Mouse (Mus musculus): ENCODE results near the gene Fam117a. TPM values are rescaled to one million over a fixed set of nuclear protein-coding genes. Genes with fewer than 3 reads are reported as not detected.

Gene Fam117a
- polyA plus RNA-seq, 1 experiment from 2014 or later, result 3.0 TPM

GRCm38 (mm10) chr11:95354228-95354944, 17.6 kb downstream of the Fam117a start:
- 89% methylated on average over 14 of the region's 14 CpGs for whole genome bisulfite sequencing
- no peak for ATAC-seq
- Histone ChIP-seq H3K4me3 (ENCODE audit: low read length) (no peak overlapping the region), H3K9me3 (ENCODE audit: control insufficient read depth, low read length) (no peaks in the 10 kb centered on the region), H3K4me2 (ENCODE audit: low read length) (no peak overlapping the region), H3K9ac (ENCODE audit: low read depth, low read length) (no peak overlapping the region), H3K27ac (ENCODE audit: low read depth, low read length) (no peak overlapping the region), H3K36me3 (ENCODE audit: control insufficient read depth, insufficient read depth, low read length) (no peaks in the 10 kb centered on the region), H3K27me3 (replicated peaks; ENCODE audit: control insufficient read depth, insufficient read depth, low read length) (no peaks in the 10 kb centered on the region), H3K4me1 (ENCODE audit: control insufficient read depth, insufficient read depth, low read depth, low read length) (peaks cover 4% of the 10 kb centered on the region)

- no peak for ATAC-seq
- no peaks in the 10 kb centered on the region for H3K27me3 ChIP-seq (replicated peaks; ENCODE audit: control insufficient read depth, insufficient read depth, low read length)
- H3K4me3 ChIP-seq (ENCODE audit: low read length), result no peak overlapping the region
- WGBS, result 88% methylated on average over 12 of the region's 12 CpGs
- H3K9me3 ChIP-seq (ENCODE audit: control insufficient read depth, low read length), result no peaks in the 10 kb centered on the region
- H3K9ac ChIP-seq (ENCODE audit: low read depth, low read length), result no peak overlapping the region
- no peaks in the 10 kb centered on the region for H3K36me3 ChIP-seq (ENCODE audit: control insufficient read depth, insufficient read depth, low read length)
- no peak overlapping the region for H3K4me2 ChIP-seq (ENCODE audit: low read length)
- H3K4me1 ChIP-seq (ENCODE audit: control insufficient read depth, insufficient read depth, low read depth, low read length), result peaks cover 4% of the 10 kb centered on the region
- H3K27ac ChIP-seq (ENCODE audit: low read depth, low read length), result no peak overlapping the region
Measured at GRCm38 (mm10) chr11:95354945-95355660, 18.3 kb downstream of the Fam117a start.

GRCm38 (mm10) chr11:95355661-95356011, 18.8 kb downstream of the Fam117a start:
- Histone ChIP-seq H3K9ac (ENCODE audit: low read depth, low read length) (no peak overlapping the region), H3K9me3 (ENCODE audit: control insufficient read depth, low read length) (no peaks in the 10 kb centered on the region), H3K4me3 (ENCODE audit: low read length) (no peak overlapping the region), H3K27me3 (replicated peaks; ENCODE audit: control insufficient read depth, insufficient read depth, low read length) (no peaks in the 10 kb centered on the region), H3K36me3 (ENCODE audit: control insufficient read depth, insufficient read depth, low read length) (no peaks in the 10 kb centered on the region), H3K27ac (ENCODE audit: low read depth, low read length) (no peak overlapping the region), H3K4me2 (ENCODE audit: low read length) (no peak overlapping the region), H3K4me1 (ENCODE audit: control insufficient read depth, insufficient read depth, low read depth, low read length) (peaks cover 4% of the 10 kb centered on the region)
- ATAC-seq, result no peak
- WGBS, result 89% methylated on average over 5 of the region's 5 CpGs

GRCm38 (mm10) chr11:95356039-95356438, 19.2 kb downstream of the Fam117a start:
- H3K4me2 ChIP-seq (ENCODE audit: low read length), result no peak overlapping the region
- 92% methylated on average over 7 of the region's 7 CpGs for WGBS
- no peaks in the 10 kb centered on the region for H3K27me3 ChIP-seq (replicated peaks; ENCODE audit: control insufficient read depth, insufficient read depth, low read length)
- no peak overlapping the region for H3K4me3 ChIP-seq (ENCODE audit: low read length)
- peaks cover 4% of the 10 kb centered on the region for H3K4me1 ChIP-seq (ENCODE audit: control insufficient read depth, insufficient read depth, low read depth, low read length)
- no peak for ATAC-seq
- no peak overlapping the region for H3K9ac ChIP-seq (ENCODE audit: low read depth, low read length)
- no peaks in the 10 kb centered on the region for H3K9me3 ChIP-seq (ENCODE audit: control insufficient read depth, low read length)
- no peaks in the 10 kb centered on the region for H3K36me3 ChIP-seq (ENCODE audit: control insufficient read depth, insufficient read depth, low read length)
- no peak overlapping the region for H3K27ac ChIP-seq (ENCODE audit: low read depth, low read length)

GRCm38 (mm10) chr11:95356469-95357273, 19.9 kb downstream of the Fam117a start:
- no peak for ATAC-seq
- peaks cover 4% of the 10 kb centered on the region for H3K4me1 ChIP-seq (ENCODE audit: control insufficient read depth, insufficient read depth, low read depth, low read length)
- no peak overlapping the region for H3K9ac ChIP-seq (ENCODE audit: low read depth, low read length)
- no peaks in the 10 kb centered on the region for H3K27me3 ChIP-seq (replicated peaks; ENCODE audit: control insufficient read depth, insufficient read depth, low read length)
- H3K9me3 ChIP-seq (ENCODE audit: control insufficient read depth, low read length), result no peaks in the 10 kb centered on the region
- no peak overlapping the region for H3K27ac ChIP-seq (ENCODE audit: low read depth, low read length)
- H3K4me3 ChIP-seq (ENCODE audit: low read length), result no peak overlapping the region
- WGBS, result 74% methylated on average over 17 of the region's 17 CpGs
- no peak overlapping the region for H3K4me2 ChIP-seq (ENCODE audit: low read length)
- H3K36me3 ChIP-seq (ENCODE audit: control insufficient read depth, insufficient read depth, low read length), result no peaks in the 10 kb centered on the region

GRCm38 (mm10) chr11:95358263-95358662, 21.4 kb downstream of the Fam117a start:
- H3K27ac ChIP-seq (ENCODE audit: low read depth, low read length), result no peak overlapping the region
- WGBS, result 60% methylated on average over 3 of the region's 3 CpGs
- no peaks in the 10 kb centered on the region for H3K9me3 ChIP-seq (ENCODE audit: control insufficient read depth, low read length)
- H3K4me1 ChIP-seq (ENCODE audit: control insufficient read depth, insufficient read depth, low read depth, low read length), result peaks cover 4% of the 10 kb centered on the region
- H3K27me3 ChIP-seq (replicated peaks; ENCODE audit: control insufficient read depth, insufficient read depth, low read length), result no peaks in the 10 kb centered on the region
- no peak overlapping the region for H3K9ac ChIP-seq (ENCODE audit: low read depth, low read length)
- H3K4me3 ChIP-seq (ENCODE audit: low read length), result no peak overlapping the region
- no peaks in the 10 kb centered on the region for H3K36me3 ChIP-seq (ENCODE audit: control insufficient read depth, insufficient read depth, low read length)
- ATAC-seq, result no peak
- H3K4me2 ChIP-seq (ENCODE audit: low read length), result no peak overlapping the region

- H3K9ac ChIP-seq (ENCODE audit: low read depth, low read length), result no peak overlapping the region
- H3K4me2 ChIP-seq (ENCODE audit: low read length), result no peak overlapping the region
- no peak for ATAC-seq
- no peak overlapping the region for H3K4me3 ChIP-seq (ENCODE audit: low read length)
- 82% methylated on average over 5 of the region's 5 CpGs for WGBS
- no peaks in the 10 kb centered on the region; the same call in 1 of the 2 replicates for H3K4me1 ChIP-seq (ENCODE audit: control insufficient read depth, insufficient read depth, low read depth, low read length)
- no peaks in the 10 kb centered on the region for H3K9me3 ChIP-seq (ENCODE audit: control insufficient read depth, low read length)
- H3K36me3 ChIP-seq (ENCODE audit: control insufficient read depth, insufficient read depth, low read length), result no peaks in the 10 kb centered on the region
- no peaks in the 10 kb centered on the region for H3K27me3 ChIP-seq (replicated peaks; ENCODE audit: control insufficient read depth, insufficient read depth, low read length)
- H3K27ac ChIP-seq (ENCODE audit: low read depth, low read length), result no peak overlapping the region
Measured at GRCm38 (mm10) chr11:95364388-95364787, 27.6 kb downstream of the Fam117a start.

- 69% methylated on average over 10 of the region's 10 CpGs for WGBS
- Histone ChIP-seq H3K9me3 (ENCODE audit: control insufficient read depth, low read length) (no peaks in the 10 kb centered on the region), H3K9ac (ENCODE audit: low read depth, low read length) (no peak overlapping the region; the same call in 1 of the 2 replicates), H3K27ac (ENCODE audit: low read depth, low read length) (peak overlapping the region; percentile 61), H3K4me3 (ENCODE audit: low read length) (no peak overlapping the region), H3K4me1 (ENCODE audit: control insufficient read depth, insufficient read depth, low read depth, low read length) (no peaks in the 10 kb centered on the region; the same call in 1 of the 2 replicates), H3K36me3 (ENCODE audit: control insufficient read depth, insufficient read depth, low read length) (no peaks in the 10 kb centered on the region), H3K4me2 (ENCODE audit: low read length) (no peak overlapping the region), H3K27me3 (replicated peaks; ENCODE audit: control insufficient read depth, insufficient read depth, low read length) (no peaks in the 10 kb centered on the region)
- ATAC-seq, result peak; percentile 54
Measured at GRCm38 (mm10) chr11:95365596-95365995, 28.8 kb downstream of the Fam117a start.
